Mouse (Mus musculus): ENCODE measurements at regions not wholly inside any gene's neighbourhood (a gene's known extent, or its start where the extent isn't known, plus 50 kb on each side); places are given as distances from the start of the nearest gene placed in this dataset.
A peak's percentile ranks its signal among the peaks of the same experiment; 100 is the strongest.
"Not testable (repeated sequence)": the region's sequence is repeated elsewhere in the genome, so short reads cannot be mapped to it uniquely, and the experiment has no call there.

DNA sequence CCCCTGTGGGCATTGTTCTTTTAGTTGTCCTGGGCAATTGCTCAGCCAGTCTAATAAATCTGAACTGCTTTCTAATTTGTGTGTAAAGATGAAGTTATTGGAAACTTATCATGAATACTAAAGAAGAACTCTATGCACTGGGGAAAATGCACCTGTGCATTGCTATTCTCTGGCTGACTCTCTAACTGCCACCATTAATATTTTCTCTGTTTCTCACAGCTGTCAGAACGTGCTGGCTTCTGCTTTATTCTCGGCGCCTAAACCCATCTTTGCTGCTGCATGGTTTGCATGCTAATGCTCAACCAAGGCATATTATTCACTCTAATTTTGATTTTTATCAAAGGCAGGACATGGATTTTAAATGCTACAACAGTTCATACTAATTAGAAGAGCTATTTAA is 128.9 kb upstream of the Gm527 start:
- DNase-seq: no peak

- DNase-seq: not testable (repeated sequence)
Observed at GRCm38 (mm10) chr12:64808492-64808891, 109.2 kb upstream of the Gm527 start.

DNA sequence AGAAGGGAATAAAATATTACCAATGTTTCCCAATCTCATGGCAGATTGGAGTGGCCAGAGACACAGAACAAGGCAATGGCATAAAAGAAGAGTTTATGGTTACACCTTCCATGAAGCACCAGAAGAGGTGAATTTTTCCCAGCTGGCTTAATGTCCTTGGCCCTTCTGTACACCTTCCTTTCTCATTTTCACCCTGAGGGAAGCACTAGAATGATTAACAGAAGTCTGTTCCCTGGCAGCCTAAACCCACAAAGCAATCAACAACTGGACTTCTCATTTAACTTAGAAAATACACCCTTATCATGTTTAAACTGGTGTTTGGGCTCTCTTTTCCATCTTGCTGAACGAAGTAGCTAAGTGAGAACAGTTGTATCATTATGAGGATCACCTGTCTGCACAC is 107.6 kb upstream of the Gm527 start:
- DNase-seq: no peak

DNA sequence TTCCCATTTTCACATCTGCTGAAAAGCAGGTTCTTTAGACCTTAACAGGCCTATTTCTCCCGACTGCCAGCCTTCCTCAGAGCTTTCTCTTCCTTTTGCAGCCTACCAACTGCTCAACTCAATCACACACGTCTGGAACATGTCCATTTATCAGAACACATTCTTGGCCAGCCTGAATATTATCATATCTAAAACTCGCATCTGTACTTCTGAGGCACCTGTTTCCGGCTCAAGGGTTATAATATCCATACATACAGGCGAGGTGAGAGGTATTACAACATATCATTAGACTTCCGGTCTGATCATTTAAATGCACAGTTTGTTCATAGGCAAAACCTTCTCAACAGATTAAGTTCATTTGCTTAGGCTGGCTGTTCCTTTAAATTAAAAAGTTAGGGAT is 101.8 kb upstream of the Gm527 start:
- DNase-seq: no peak

GRCm38 (mm10) chr12:64817056-64817810 is 100.5 kb upstream of the Gm527 start:
- DNase-seq: no peak

DNA sequence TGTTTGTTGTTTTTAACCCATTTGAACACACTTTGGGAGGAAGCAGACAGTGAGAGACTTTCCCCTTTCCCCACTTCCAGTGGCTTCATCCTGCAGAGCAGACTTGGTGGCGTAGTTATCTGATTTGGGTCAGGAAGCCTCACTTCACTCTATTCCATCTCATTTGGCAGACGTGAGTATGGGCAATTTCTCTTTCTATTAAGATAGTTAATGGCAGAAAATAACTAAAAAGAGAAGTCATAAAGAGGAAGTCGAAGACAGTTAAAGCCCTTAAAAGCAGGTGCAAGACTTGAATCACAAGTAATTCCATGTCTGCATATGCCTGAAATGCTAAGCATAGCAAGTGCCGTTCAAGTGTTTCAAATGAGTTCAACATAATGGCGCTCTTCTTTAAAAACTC is 97.0 kb upstream of the Gm527 start:
- no peak for DNase-seq

DNA sequence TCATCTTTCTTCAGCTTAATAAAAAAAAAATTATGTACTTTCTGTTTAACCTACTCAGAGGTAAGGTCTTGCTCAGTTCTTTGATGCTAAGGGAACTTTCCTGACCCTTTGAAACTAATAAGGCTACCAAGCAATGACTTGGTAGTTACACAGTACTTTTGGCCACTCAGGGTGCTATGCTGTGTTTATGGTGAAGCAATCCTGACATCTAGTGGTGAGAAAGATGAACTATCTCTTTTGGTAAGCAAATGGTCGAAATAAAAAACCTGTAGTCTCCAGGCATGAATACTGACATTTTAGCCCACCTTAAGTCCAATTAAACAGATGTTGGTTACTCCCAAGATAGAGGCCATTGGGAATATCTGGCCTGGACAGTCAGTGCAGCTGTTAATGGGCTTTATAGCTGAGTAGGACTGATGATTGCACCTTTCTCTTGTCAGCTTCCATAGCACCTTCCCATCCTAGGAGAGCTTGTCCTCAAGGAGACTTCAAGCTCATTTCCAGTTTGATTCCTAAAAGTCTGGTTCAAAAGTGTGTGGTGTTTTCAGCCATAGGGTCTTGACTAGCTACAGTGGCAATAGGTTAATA is 88.0 kb upstream of the Gm527 start:
- peak; percentile 24 for DNase-seq

DNA sequence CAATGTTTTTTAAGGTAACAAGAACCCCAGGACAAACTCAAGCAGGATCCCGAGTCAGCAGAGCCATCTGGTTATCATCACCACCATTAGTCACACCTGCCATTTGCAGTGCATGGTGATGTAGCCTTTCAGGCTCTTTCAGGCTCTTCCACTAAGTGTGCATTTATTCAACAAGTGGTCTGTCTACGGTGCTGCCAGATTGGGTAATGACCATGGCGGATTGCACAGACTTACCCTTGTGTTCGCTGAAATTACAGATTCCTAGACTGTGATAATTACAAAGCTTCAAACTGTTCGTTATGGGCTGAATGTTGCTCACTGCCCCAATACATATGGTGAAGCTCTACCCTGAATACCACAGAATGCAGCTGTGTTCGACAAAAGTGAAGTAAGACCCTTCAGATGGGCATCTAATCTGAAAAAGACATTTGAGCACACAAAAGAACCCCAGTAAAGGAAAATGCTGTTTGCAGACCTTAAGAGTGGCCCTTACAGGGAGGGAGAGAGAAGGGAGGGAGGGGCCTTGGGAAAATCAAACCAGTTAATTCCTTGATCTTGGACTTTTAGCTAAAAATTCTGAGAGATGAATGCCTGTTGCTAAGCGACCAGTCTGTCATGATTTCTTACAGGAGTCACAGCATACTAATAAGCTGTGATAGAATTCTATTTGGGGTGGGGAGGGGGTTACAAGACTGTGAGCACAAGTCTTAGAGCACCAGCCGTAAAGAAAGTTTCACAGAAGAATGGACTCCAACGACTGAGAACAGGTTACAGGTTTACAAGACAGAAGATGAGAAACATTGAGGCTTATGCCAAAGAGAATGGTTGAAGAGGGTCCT is 85.2 kb upstream of the Gm527 start:
- DNase-seq: no peak

- no peak for DNase-seq
Observed at GRCm38 (mm10) chr12:64857709-64858108, 60.0 kb upstream of the Gm527 start.

Data from lung, postnatal 36 days (tissue).